Mouse (Mus musculus) heart, embryonic 14.5 days (tissue): Measurements from ENCODE around the gene Ndufa4l2. TPM values are rescaled to one million over a fixed set of nuclear protein-coding genes. Genes with fewer than 3 reads are reported as not detected.

Experiments
- ATAC-seq: fragments of 200-750 bp; cut with Nextera tagmentation; 2 replicates; pipeline ENCODE4 v1.8.0; 2017; ENCODE audit warnings: low read depth, moderate TSS enrichment; ENCODE audit not compliant: insufficient number of reproducible peaks, insufficient read depth, low FRiP score
- H3K27ac ChIP-seq, 2 experiments: fragments of 200-500 bp in 1 of 2; fragments of 300-500 bp in 1 of 2; sonication (generic) in 1 of 2; replicated peaks in 1 of 2; 2 replicates each; pipeline ENCODE4 v1.5.1; 2012 to 2014; ENCODE audit warnings: low read depth in 2 of 2, low read length in 2 of 2, control low read depth in 1 of 2, mild to moderate bottlenecking in 1 of 2, mixed read lengths in 1 of 2; ENCODE audit not compliant: control insufficient read depth in 1 of 2, insufficient read depth in 1 of 2
- H3K27me3 ChIP-seq: fragments of 300-500 bp; sonication (generic); 2 replicates; pipeline ENCODE4 v1.6.1; 2014; ENCODE audit warnings: mild to moderate bottlenecking, low read length, control low read depth; ENCODE audit not compliant: control insufficient read depth, insufficient read depth
- H3K36me3 ChIP-seq: fragments of 300-500 bp; sonication (generic); 2 replicates; pipeline ENCODE4 v1.6.1; 2014; ENCODE audit warnings: mild to moderate bottlenecking, control low read depth, low read length, mixed read lengths; ENCODE audit not compliant: control insufficient read depth, insufficient read depth
- H3K4me1 ChIP-seq, 2 experiments: fragments of 200-500 bp in 1 of 2; fragments of 300-500 bp in 1 of 2; sonication (generic) in 1 of 2; 2 replicates each; pipeline ENCODE4 v1.6.1; 2012 to 2014; ENCODE audit warnings: low read length in 2 of 2, control low read depth in 1 of 2, mixed read lengths in 1 of 2; ENCODE audit not compliant: control insufficient read depth in 2 of 2, insufficient read depth in 2 of 2
- H3K4me2 ChIP-seq: fragments of 300-500 bp; sonication (generic); 2 replicates; pipeline ENCODE4 v1.6.1; 2014; ENCODE audit warnings: mild to moderate bottlenecking, low read length
- H3K4me3 ChIP-seq, 2 experiments: fragments of 200-500 bp in 1 of 2; fragments of 300-500 bp in 1 of 2; sonication (generic) in 1 of 2; 2 replicates each; pipeline ENCODE4 v1.5.1; 2012 to 2014; ENCODE audit warnings: low read length in 2 of 2, mild to moderate bottlenecking in 2 of 2, control low read depth in 1 of 2, low read depth in 1 of 2, moderate library complexity in 1 of 2; ENCODE audit not compliant: control insufficient read depth in 1 of 2, insufficient read depth in 1 of 2
- H3K9ac ChIP-seq: fragments of 300-500 bp; sonication (generic); 2 replicates; pipeline ENCODE4 v1.6.1; 2014; ENCODE audit warnings: mild to moderate bottlenecking, low read length
- H3K9me3 ChIP-seq: fragments of 300-500 bp; sonication (generic); 2 replicates; pipeline ENCODE4 v1.6.1; 2016; ENCODE audit warnings: low read length, control low read depth; ENCODE audit not compliant: control insufficient read depth
- WGBS: fragments of 180-500 bp; shearing (Covaris S2); extraction: QIAGEN DNeasy Blood & Tissue Kit; methylation state at CpG from one replicate; pipeline ENCODE4 v1.1.7; 2014; 5-methylcytosine and 5-hydroxymethylcytosine counted together
- polyA plus RNA-seq: library from polyadenylated mRNA; unstranded; fragments of >200 nt; fragmentation: Nextera tagmentation; extraction: Ambion mirVana; gene quantifications from 2 replicates; pipeline ENCODE4 v1.2.1, GENCODE M21; 2014

Ndufa4l2 gene
- polyA plus RNA-seq, 1 experiment from 2014 or later: 31.2 TPM

- Histone ChIP-seq H3K4me1 (no peaks in the 10 kb centered on the region; a peak in 1 of 4 replicates), H3K9me3 (no peaks in the 10 kb centered on the region), H3K36me3 (peaks cover 62% of the 10 kb centered on the region), H3K9ac (no peak overlapping the region), H3K27me3 (peaks cover 1% of the 10 kb centered on the region), H3K4me3 (no peak overlapping the region), H3K4me2 (no peak overlapping the region), H3K27ac (no peak overlapping the region)
- ATAC-seq: no peak
- WGBS: 75% methylated on average over 13 of the region's 13 CpGs
Measured at GRCm38 (mm10) chr10:127542084-127542483, 27.3 kb downstream of the Ndufa4l2 start.

DNA sequence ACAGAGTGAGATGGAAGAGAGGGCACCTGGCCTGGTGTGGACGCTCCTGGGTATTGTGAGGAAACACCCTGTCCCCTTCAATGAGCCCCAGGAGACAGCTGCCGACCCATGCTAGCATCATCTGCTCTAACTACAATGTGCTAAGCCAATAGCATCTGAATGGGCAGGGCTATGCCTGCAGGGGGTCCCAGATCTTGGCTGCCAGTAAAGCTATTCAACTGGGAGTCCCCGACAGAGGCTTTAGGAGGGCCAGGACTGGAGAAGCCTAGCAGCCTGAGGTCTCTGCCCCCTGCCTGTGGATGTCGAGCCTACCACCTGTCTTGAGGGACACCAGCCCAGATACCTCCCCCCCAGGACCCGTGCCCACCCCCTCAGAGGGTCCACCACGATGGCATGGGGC is 28.0 kb downstream of the Ndufa4l2 start:
- Histone ChIP-seq H3K4me2 (no peak overlapping the region), H3K27ac (no peak overlapping the region), H3K4me1 (no peaks in the 10 kb centered on the region; a peak in 1 of 4 replicates), H3K4me3 (no peak overlapping the region), H3K9ac (no peak overlapping the region), H3K36me3 (peaks cover 68% of the 10 kb centered on the region), H3K9me3 (no peaks in the 10 kb centered on the region), H3K27me3 (no peaks in the 10 kb centered on the region)
- 72% methylated on average over 6 of the region's 6 CpGs for WGBS
- ATAC-seq: no peak

DNA sequence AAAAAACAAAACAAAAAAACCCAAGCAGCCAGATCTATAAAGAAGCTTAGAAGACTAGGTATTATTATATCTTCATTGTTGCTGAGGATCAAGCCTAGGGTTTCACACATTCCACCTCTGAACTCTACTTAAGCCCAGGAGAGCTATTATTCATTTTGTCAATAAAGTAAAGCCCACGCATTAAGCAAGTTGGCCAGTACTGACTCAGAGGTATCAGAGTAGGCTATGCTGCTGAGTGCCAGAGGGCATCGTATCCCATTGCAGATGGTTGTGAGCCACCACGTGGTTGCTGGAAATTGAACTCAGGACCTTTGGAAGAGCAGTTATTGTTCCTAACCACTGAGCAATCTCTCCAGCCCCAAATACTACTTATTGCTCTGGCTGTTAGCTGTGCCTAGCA is 29.1 kb downstream of the Ndufa4l2 start:
- no peak overlapping the region for H3K4me3 ChIP-seq
- no peaks in the 10 kb centered on the region for H3K9me3 ChIP-seq
- 87% methylated on average over 3 of the region's 3 CpGs for WGBS
- ATAC-seq: no peak
- H3K9ac ChIP-seq: no peak overlapping the region
- H3K27ac ChIP-seq: no peak overlapping the region
- H3K27me3 ChIP-seq: no peaks in the 10 kb centered on the region
- no peaks in the 10 kb centered on the region; a peak in 1 of 4 replicates for H3K4me1 ChIP-seq
- no peak overlapping the region for H3K4me2 ChIP-seq
- H3K36me3 ChIP-seq: peaks cover 72% of the 10 kb centered on the region

- Histone ChIP-seq H3K4me3 (no peak overlapping the region), H3K27me3 (no peaks in the 10 kb centered on the region), H3K9ac (no peak overlapping the region), H3K4me1 (no peaks in the 10 kb centered on the region; a peak in 1 of 4 replicates), H3K36me3 (peaks cover 76% of the 10 kb centered on the region), H3K4me2 (no peak overlapping the region), H3K27ac (no peak overlapping the region), H3K9me3 (no peaks in the 10 kb centered on the region)
- no peak for ATAC-seq
- WGBS: 84% methylated on average over 20 of the region's 20 CpGs
Measured at GRCm38 (mm10) chr10:127544375-127544774, 29.6 kb downstream of the Ndufa4l2 start.

DNA sequence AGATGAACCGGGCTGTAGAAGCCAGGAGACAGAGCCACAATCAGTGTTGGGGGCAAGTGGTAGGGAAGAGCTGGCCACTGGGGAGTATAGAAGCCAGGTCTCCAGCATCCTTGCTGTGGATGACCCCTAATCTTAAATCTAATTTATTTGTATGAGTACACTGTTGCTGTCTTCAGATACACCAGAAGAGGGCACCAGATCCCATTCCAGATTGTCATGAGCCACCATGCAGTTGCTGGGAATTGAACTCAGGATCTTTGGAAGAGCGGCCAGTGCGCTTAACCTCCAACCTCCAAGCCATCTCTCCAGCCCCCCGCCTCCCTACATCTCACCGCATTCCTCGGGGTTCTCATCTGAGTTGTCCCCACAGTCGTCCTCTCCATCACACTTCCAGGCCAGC is 31.7 kb downstream of the Ndufa4l2 start:
- no peaks in the 10 kb centered on the region for H3K9me3 ChIP-seq
- no peak overlapping the region for H3K4me3 ChIP-seq
- 85% methylated on average over 7 of the region's 7 CpGs for WGBS
- H3K27me3 ChIP-seq: no peaks in the 10 kb centered on the region
- no peak overlapping the region for H3K9ac ChIP-seq
- H3K27ac ChIP-seq: no peak overlapping the region
- H3K4me2 ChIP-seq: no peak overlapping the region
- H3K4me1 ChIP-seq: no peaks in the 10 kb centered on the region; a peak in 1 of 4 replicates
- H3K36me3 ChIP-seq: peaks cover 80% of the 10 kb centered on the region
- ATAC-seq: no peak

DNA sequence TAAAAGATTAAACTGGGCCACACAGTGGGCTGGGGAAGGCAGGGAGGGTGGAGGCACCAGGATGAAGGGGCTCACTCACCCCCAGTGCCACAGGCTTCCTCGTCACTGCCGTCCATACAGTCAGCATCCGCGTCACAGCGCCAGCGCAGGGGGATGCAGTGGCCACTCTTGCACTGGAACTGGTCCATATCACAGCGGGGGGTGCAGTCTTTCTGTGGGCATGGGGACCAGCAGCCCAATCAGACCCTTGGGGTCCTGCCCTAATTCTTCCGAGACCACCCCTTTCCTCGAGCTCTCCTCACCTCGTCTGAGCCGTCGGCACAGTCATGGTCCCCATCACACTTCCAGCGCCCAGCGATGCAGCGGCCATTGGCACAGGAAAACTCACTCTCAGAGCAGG is 33.5 kb downstream of the Ndufa4l2 start:
- 89% methylated on average over 15 of the region's 15 CpGs for WGBS
- Histone ChIP-seq H3K4me2 (no peak overlapping the region), H3K9ac (no peak overlapping the region), H3K27ac (no peak overlapping the region), H3K4me3 (no peak overlapping the region), H3K9me3 (no peaks in the 10 kb centered on the region), H3K36me3 (peaks cover 83% of the 10 kb centered on the region), H3K4me1 (no peaks in the 10 kb centered on the region), H3K27me3 (no peaks in the 10 kb centered on the region)
- no peak for ATAC-seq

DNA sequence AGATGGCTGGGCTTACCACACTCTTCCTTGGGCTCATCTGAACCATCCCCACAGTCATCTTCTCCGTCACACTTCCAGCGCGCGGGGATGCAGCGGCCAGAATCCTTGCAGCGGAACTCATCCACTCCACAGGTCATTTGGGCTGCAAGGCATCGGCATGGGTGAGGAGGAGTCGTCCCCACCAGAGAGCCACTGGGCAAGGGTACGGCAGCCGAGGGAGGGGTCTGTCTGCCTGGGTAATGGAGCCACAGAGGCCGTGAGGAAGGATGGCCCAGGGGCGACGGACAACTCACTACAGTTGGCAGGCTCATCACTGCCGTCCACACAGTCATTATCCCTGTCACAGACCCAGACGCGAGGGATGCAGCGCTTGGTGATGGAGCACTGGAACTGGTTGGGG is 35.1 kb downstream of the Ndufa4l2 start:
- Histone ChIP-seq H3K4me2 (no peak overlapping the region), H3K9ac (no peak overlapping the region), H3K4me3 (no peak overlapping the region), H3K9me3 (no peaks in the 10 kb centered on the region), H3K36me3 (peaks cover 88% of the 10 kb centered on the region), H3K27me3 (no peaks in the 10 kb centered on the region), H3K27ac (no peak overlapping the region), H3K4me1 (no peaks in the 10 kb centered on the region)
- no peak for ATAC-seq
- WGBS: 87% methylated on average over 17 of the region's 17 CpGs

- no peak overlapping the region for H3K4me2 ChIP-seq
- H3K9ac ChIP-seq: no peak overlapping the region
- ATAC-seq: no peak
- peaks cover 94% of the 10 kb centered on the region for H3K36me3 ChIP-seq
- no peaks in the 10 kb centered on the region for H3K27me3 ChIP-seq
- 69% methylated on average over 18 of the region's 18 CpGs for WGBS
- no peaks in the 10 kb centered on the region for H3K9me3 ChIP-seq
- H3K4me3 ChIP-seq: no peak overlapping the region
- H3K27ac ChIP-seq: no peak overlapping the region
- H3K4me1 ChIP-seq: no peaks in the 10 kb centered on the region
Measured at GRCm38 (mm10) chr10:127555703-127556102, 40.9 kb downstream of the Ndufa4l2 start.
